Mouse (Mus musculus) thymus, postnatal 10 days (tissue): ENCODE results near the gene Vipas39.

Source experiments
- DNase-seq, 2 experiments: peaks; one replicate each; pipeline ENCODE4 v3.0.0; 2021; ENCODE audit warnings: low spot score in 2 of 2

Gene Vipas39

DNA sequence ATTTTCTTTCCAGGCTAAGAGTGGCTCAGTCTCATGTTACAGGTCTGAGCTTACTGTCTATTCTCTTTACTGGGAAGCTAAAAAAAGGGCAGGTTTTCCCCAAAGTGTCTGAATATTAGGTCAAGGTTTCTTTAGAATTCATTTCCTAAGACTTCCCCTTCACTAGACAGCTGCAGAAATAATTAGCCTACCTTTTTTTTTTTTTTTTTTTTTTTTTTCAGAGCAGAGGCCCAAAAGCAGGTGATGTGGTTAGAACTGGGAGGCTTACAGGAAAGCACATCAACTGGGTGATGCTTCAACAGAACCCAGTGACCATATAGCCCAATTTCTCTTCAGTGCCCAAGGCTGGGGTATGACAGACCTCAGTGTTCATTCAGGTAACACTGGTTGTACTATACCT, 69.7 kb downstream of the Vipas39 start:
- no peak for DNase-seq

DNA sequence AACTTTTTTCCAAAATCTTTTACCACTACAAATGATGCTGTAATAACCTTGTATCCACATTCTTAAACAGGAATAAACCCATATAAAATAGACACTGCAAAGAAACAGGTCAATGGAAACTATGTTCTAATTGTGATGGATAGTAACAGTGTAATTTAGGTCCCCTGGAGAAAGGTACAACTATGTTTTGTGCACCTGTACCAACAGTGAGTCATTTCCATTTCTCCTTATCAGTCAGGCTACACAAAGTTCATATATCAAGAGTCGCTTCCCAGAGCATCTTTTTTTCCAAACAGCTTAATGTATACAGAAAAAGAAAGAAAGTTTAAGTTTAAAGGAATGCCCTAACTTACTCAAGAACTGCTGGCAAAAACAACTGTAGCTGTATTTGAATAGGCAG, 71.0 kb downstream of the Vipas39 start:
- no peak for DNase-seq

DNA sequence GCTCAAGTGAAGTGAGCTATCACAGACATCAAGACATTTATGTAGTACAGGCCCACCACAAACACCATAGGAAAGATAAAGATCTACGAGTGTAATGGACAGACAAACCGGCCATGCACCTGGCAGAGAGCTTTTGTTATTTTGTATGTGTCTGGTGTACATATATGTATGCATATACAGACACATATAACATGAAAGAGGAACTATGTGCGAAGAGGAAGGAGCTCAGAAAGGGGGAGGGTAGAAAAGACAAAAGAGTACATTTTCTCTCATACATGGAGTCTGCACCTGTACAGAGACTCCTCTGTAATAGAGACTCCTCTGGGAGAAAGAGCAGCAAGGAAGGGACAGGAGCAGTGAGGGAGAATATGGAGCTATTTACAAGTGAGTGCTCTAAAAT, 73.0 kb downstream of the Vipas39 start:
- DNase-seq, result no peak
